Mouse (Mus musculus): ENCODE data around the gene Ofcc1. TPM values are rescaled to one million over a fixed set of nuclear protein-coding genes. Genes with fewer than 3 reads are reported as not detected.

Ofcc1 gene
- total RNA-seq (2021), result not detected
- long read RNA-seq, experiment 1, result 0 reads
- long read RNA-seq, experiment 2, partial matches to known transcripts, result 0 of 1 reads
- long read RNA-seq, experiment 2, other reads (novel, unspliced or antisense), result 1 of 1 reads

GRCm38 (mm10) chr13:40361288-40361687 lies at the start of gene Ofcc1:
Gene Ofcc1, minus strand, starts transcription at chr13:40361450.
- intact Hi-C loops (cut with DNase I), result no loop called here
- peak; percentile 20 to 32 for DNase-seq

- intact Hi-C loops (cut with DNase I), result no loop called here
- DNase-seq, result no peak
Measured at GRCm38 (mm10) chr13:40390120-40390519, 28.9 kb upstream of the Ofcc1 start.

- intact Hi-C loops (cut with DNase I), result no loop called here
Measured at GRCm38 (mm10) chr13:40387446-40387845, 26.2 kb upstream of the Ofcc1 start.

GRCm38 (mm10) chr13:40384962-40385361 lies 23.7 kb upstream of the Ofcc1 start:
- DNase-seq, result no peak
- intact Hi-C loops (cut with DNase I), result no loop called here

More at GRCm38 (mm10) chr13:40387446-40387845, 26.2 kb upstream of the Ofcc1 start:
- no peak for DNase-seq

- DNase-seq, result no peak
- intact Hi-C loops (cut with DNase I), result no loop called here
Measured at GRCm38 (mm10) chr13:40376773-40377172, 15.5 kb upstream of the Ofcc1 start.

- intact Hi-C loops (cut with DNase I), result no loop called here
- DNase-seq, result no peak
Measured at GRCm38 (mm10) chr13:40366762-40367161, 5.5 kb upstream of the Ofcc1 start.

GRCm38 (mm10) chr13:40364855-40365254 lies 3.6 kb upstream of the Ofcc1 start:
- no peak for DNase-seq
- intact Hi-C loops (cut with DNase I), result no loop called here

- no peak for DNase-seq
- intact Hi-C loops (cut with DNase I), result no loop called here
Measured at GRCm38 (mm10) chr13:40360692-40361091, 558 bp downstream of the Ofcc1 start.

- no peak for DNase-seq
- intact Hi-C loops (cut with DNase I), result no loop called here
Measured at GRCm38 (mm10) chr13:40347045-40347444, 14.2 kb downstream of the Ofcc1 start.

- intact Hi-C loops (cut with DNase I), result no loop called here
Measured at GRCm38 (mm10) chr13:40323301-40323700, 37.9 kb downstream of the Ofcc1 start.

GRCm38 (mm10) chr13:40320814-40321525 lies 40.3 kb downstream of the Ofcc1 start:
- intact Hi-C loops (cut with DNase I), result no loop called here
- no peak for DNase-seq

More at GRCm38 (mm10) chr13:40323301-40323700, 37.9 kb downstream of the Ofcc1 start:
- no peak for DNase-seq

- intact Hi-C loops (cut with DNase I), result no loop called here
- no peak for DNase-seq
Measured at GRCm38 (mm10) chr13:40317731-40318130, 43.5 kb downstream of the Ofcc1 start.

- intact Hi-C loops (cut with DNase I), result no loop called here
- DNase-seq, result no peak
Measured at GRCm38 (mm10) chr13:40315158-40315792, 46.0 kb downstream of the Ofcc1 start.

- DNase-seq, result no peak
- intact Hi-C loops (cut with DNase I), result no loop called here
Measured at GRCm38 (mm10) chr13:40292891-40293290, 68.4 kb downstream of the Ofcc1 start.

GRCm38 (mm10) chr13:40290846-40291245 lies 70.4 kb downstream of the Ofcc1 start:
- no peak for DNase-seq
- intact Hi-C loops (cut with DNase I), result no loop called here

- DNase-seq, result no peak
- intact Hi-C loops (cut with DNase I), result no loop called here
Measured at GRCm38 (mm10) chr13:40288650-40289049, 72.6 kb downstream of the Ofcc1 start.

GRCm38 (mm10) chr13:40287266-40288002 lies 73.8 kb downstream of the Ofcc1 start:
- intact Hi-C loops (cut with DNase I), result no loop called here
- no peak for DNase-seq

GRCm38 (mm10) chr13:40285234-40285791 lies 75.9 kb downstream of the Ofcc1 start:
- intact Hi-C loops (cut with DNase I), result no loop called here
- no peak for DNase-seq

- intact Hi-C loops (cut with DNase I), result no loop called here
- DNase-seq, result no peak
Measured at GRCm38 (mm10) chr13:40280616-40281015, 80.6 kb downstream of the Ofcc1 start.

- intact Hi-C loops (cut with DNase I), result no loop called here
- no peak for DNase-seq
Measured at GRCm38 (mm10) chr13:40267546-40267945, 93.7 kb downstream of the Ofcc1 start.
